Mouse (Mus musculus): ENCODE measurements at regions not wholly inside any gene's neighbourhood (a gene's known extent, or its start where the extent isn't known, plus 50 kb on each side); places are given as distances from the start of the nearest gene placed in this dataset.

DNA sequence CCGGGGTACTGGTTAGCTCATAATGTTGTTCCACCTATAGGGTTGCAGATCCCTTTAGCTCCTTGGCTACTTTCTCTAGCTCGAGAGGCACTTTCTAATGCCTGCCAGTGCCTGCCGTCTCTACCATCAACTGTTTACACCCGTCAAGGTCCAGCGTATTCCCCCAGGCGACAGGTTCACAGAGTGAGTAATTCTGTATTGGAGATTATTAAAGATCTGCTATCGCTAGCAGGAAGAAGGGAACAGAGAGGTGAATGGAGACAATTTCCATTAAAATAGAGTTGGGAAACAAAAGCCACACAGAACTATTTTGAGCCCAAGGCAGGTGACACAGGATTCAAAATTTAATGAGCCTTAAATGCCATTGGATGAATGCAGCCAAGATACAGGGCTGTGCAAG is 235.2 kb downstream of the Cbln1 start:
- TF ChIP-seq CTCF (IDR thresholded peaks at IDR 0.05; ENCODE audit: low read depth, low read length) = no peak
- TF ChIP-seq EP300 (IDR thresholded peaks at IDR 0.05; ENCODE audit: insufficient read depth, low read depth, low read length) = no peak
- TF ChIP-seq POLR2A (IDR thresholded peaks at IDR 0.05; ENCODE audit: insufficient read depth, low read length) = no peak
